Comparison of ENCODE assay signal across 11 mouse cellular contexts in genomic region chr6:38847958-38848910, GRCm38 (mm10). TPM values are rescaled to one million over a fixed set of nuclear protein-coding genes. Genes with fewer than 3 reads are reported as not detected.
DNase-seq lines count a peak whose midpoint lies in the region; ATAC-seq and TF ChIP-seq lines count a peak whose summit lies in the region.
"Had no signal": no experiment of that assay in that cellular context is flagged by ENCODE, and none has a peak within 500 bp of the region (broad histone marks: within the 10 kb centered on the region; RNA-seq: fewer than 3 reads in every experiment).

No protein-coding gene starts in this region.

- TF ChIP-seq CTCF in midbrain, postnatal 0 days (IDR thresholded peaks at IDR 0.05) = no peak
- no peak for TF ChIP-seq CTCF in small intestine, adult 2 months (IDR thresholded peaks at IDR 0.05; ENCODE audit: extremely low read depth, insufficient read length, insufficient replicate concordance, low read depth, low read length)

- no peaks in the 10 kb centered on the region for H3K9me3 ChIP-seq in midbrain, embryonic 10.5 days (replicated peaks)
- H3K9me3 ChIP-seq in midbrain, postnatal 0 days (ENCODE audit: low read length) = no peaks in the 10 kb centered on the region
- no peaks in the 10 kb centered on the region for H3K9me3 ChIP-seq in embryonic facial prominence, embryonic 10.5 days
- no peaks in the 10 kb centered on the region for H3K9me3 ChIP-seq in intestine, embryonic 16.5 days (ENCODE audit: control insufficient read depth, low read length)

- H3K4me2 ChIP-seq in midbrain, postnatal 0 days (ENCODE audit: low read depth, low read length, poor library complexity, severe bottlenecking) = no peak overlapping the region
- no peak overlapping the region for H3K4me2 ChIP-seq in intestine, embryonic 16.5 days (ENCODE audit: low read depth, low read length)

- no peak overlapping the region for H3K4me3 ChIP-seq in midbrain, embryonic 10.5 days
- H3K4me3 ChIP-seq in midbrain, postnatal 0 days (ENCODE audit: low read depth, low read length) = no peak overlapping the region
- H3K4me3 ChIP-seq in embryonic facial prominence, embryonic 10.5 days = no peak overlapping the region
- H3K4me3 ChIP-seq in intestine, embryonic 16.5 days (ENCODE audit: low read length) = no peak overlapping the region
- H3K4me3 ChIP-seq in small intestine, adult 2 months (ENCODE audit: low read depth, low read length) = no peak overlapping the region

- no peak for TF ChIP-seq POLR2A in small intestine, adult 2 months (IDR thresholded peaks at IDR 0.05; ENCODE audit: low read depth, low read length)

- H3K27me3 ChIP-seq in midbrain, embryonic 10.5 days (ENCODE audit: low read depth, poor library complexity, severe bottlenecking) = no peaks in the 10 kb centered on the region
- H3K27me3 ChIP-seq in midbrain, postnatal 0 days (ENCODE audit: insufficient read depth, low read length) = no peaks in the 10 kb centered on the region
- no peaks in the 10 kb centered on the region for H3K27me3 ChIP-seq in embryonic facial prominence, embryonic 10.5 days (replicated peaks; ENCODE audit: low read depth, poor library complexity, severe bottlenecking)
- H3K27me3 ChIP-seq in intestine, embryonic 16.5 days (replicated peaks; ENCODE audit: control insufficient read depth, insufficient read depth, low read length) = no peaks in the 10 kb centered on the region
- no peaks in the 10 kb centered on the region for H3K27me3 ChIP-seq in small intestine, adult 2 months (ENCODE audit: control insufficient read depth, insufficient read depth, low read length)
- H3K27me3 ChIP-seq: Patski had no signal

- H3K27ac ChIP-seq in midbrain, embryonic 10.5 days (replicated peaks) = no peak overlapping the region
- no peak overlapping the region for H3K27ac ChIP-seq in midbrain, postnatal 0 days (ENCODE audit: low read depth, low read length)
- H3K27ac ChIP-seq in embryonic facial prominence, embryonic 10.5 days (replicated peaks) = 0 out of 2 replicates have a peak overlapping the region, but pooled peaks have one; percentile 7
- peak overlapping the region; percentile 64 for H3K27ac ChIP-seq in intestine, embryonic 16.5 days (ENCODE audit: low read length)
- peak overlapping the region; percentile 40; the same call in 1 of the 2 replicates for H3K27ac ChIP-seq in small intestine, adult 2 months (ENCODE audit: insufficient read depth, low read depth, low read length)

- peak; percentile 8 for DNase-seq in midbrain, embryonic 10.5 days (ENCODE audit: low spot score)
- DNase-seq in midbrain, postnatal 0 days (ENCODE audit: low spot score) = no peak
- DNase-seq in embryonic facial prominence, embryonic 10.5 days (ENCODE audit: low spot score) = no peak
- no peak for DNase-seq in gastrocnemius, adult 18-20 months (ENCODE audit: low spot score)
- DNase-seq in spleen, postnatal 4 days (ENCODE audit: low spot score in 2 of 2) = no peak
- DNase-seq in spleen, postnatal 10 days (ENCODE audit: low spot score in 2 of 2) = no peak
- DNase-seq: lung, postnatal 14 days; right cerebral cortex, postnatal 14 days had no signal

- H3K9ac ChIP-seq in midbrain, postnatal 0 days (replicated peaks; ENCODE audit: low read length, poor library complexity, severe bottlenecking) = no peak overlapping the region
- H3K9ac ChIP-seq in intestine, embryonic 16.5 days (ENCODE audit: low read depth, low read length) = no peak overlapping the region

- 87% methylated on average over 3 of the region's 3 CpGs for WGBS in midbrain, embryonic 10.5 days
- WGBS in midbrain, postnatal 0 days = 40% methylated on average over 3 of the region's 3 CpGs
- 59% methylated on average over 3 of the region's 3 CpGs for WGBS in embryonic facial prominence, embryonic 10.5 days
- WGBS in intestine, embryonic 16.5 days = 48% methylated on average over 3 of the region's 3 CpGs
- 27% methylated on average over 3 of the region's 3 CpGs for WGBS in small intestine, adult 2 months

- no peak for ATAC-seq in midbrain, postnatal 0 days (ENCODE audit: low FRiP score)
- peak; percentile 76 for ATAC-seq in intestine, embryonic 16.5 days
- ATAC-seq: Patski had no signal

- H3K36me3 ChIP-seq in midbrain, embryonic 10.5 days = peaks cover 6% of the 10 kb centered on the region; the same call in 1 of the 2 replicates
- H3K36me3 ChIP-seq in midbrain, postnatal 0 days (ENCODE audit: insufficient read depth, low read length) = no peaks in the 10 kb centered on the region
- peaks cover 3% of the 10 kb centered on the region; the same call in 1 of the 2 replicates for H3K36me3 ChIP-seq in embryonic facial prominence, embryonic 10.5 days (replicated peaks)
- no peaks in the 10 kb centered on the region for H3K36me3 ChIP-seq in intestine, embryonic 16.5 days (ENCODE audit: control insufficient read depth, insufficient read depth, low read length)
- no peaks in the 10 kb centered on the region for H3K36me3 ChIP-seq in small intestine, adult 2 months (ENCODE audit: control insufficient read depth, insufficient read depth, low read length)

- peaks cover 37% of the 10 kb centered on the region for H3K4me1 ChIP-seq in midbrain, embryonic 10.5 days
- H3K4me1 ChIP-seq in midbrain, postnatal 0 days (ENCODE audit: insufficient read depth, low read length) = peaks cover 20% of the 10 kb centered on the region
- peaks cover 57% of the 10 kb centered on the region for H3K4me1 ChIP-seq in embryonic facial prominence, embryonic 10.5 days
- H3K4me1 ChIP-seq in intestine, embryonic 16.5 days (ENCODE audit: control insufficient read depth, insufficient read depth, low read length) = peaks cover 65% of the 10 kb centered on the region
- peaks cover 42% of the 10 kb centered on the region for H3K4me1 ChIP-seq in small intestine, adult 2 months (ENCODE audit: control insufficient read depth, insufficient read depth, insufficient read length, low read length)

RNA-seq across cellular contexts. Expression of gene Tbxas1, which starts 27.0 kb away (rescaled TPM):
- 1.1 and 1.8 TPM in 2 replicates for polyA plus RNA-seq in midbrain, embryonic 10.5 days (2016; fragmentation: Nextera tagmentation; extraction: Ambion mirVana)
- total RNA-seq in midbrain, postnatal 0 days (2014; rRNA removed) = 1.8 and 3.1 TPM in 2 replicates
- 1.4 and 2.2 TPM in 2 replicates for polyA plus RNA-seq in midbrain, postnatal 0 days (2015; fragmentation: Nextera tagmentation; extraction: Ambion mirVana)
- polyA plus RNA-seq in embryonic facial prominence, embryonic 10.5 days (2016; fragmentation: Nextera tagmentation; extraction: Ambion mirVana) = 0.88 and 1.8 TPM in 2 replicates
- polyA plus RNA-seq in intestine, embryonic 16.5 days (2015; fragmentation: Nextera tagmentation; extraction: Ambion mirVana) = 4.3 and 4.8 TPM in 2 replicates
- polyA plus RNA-seq in small intestine, adult 2 months (2012; rRNA removed) = 1.7 and 1.8 TPM in 2 replicates
- under 1 TPM; 0.48 to 0.69 TPM for total RNA-seq in gastrocnemius, adult 18-20 months (2021)

RNA-seq across cellular contexts. Expression of gene Hipk2, which starts 27.7 kb away (rescaled TPM):
- 25.9 and 29.7 TPM in 2 replicates for polyA plus RNA-seq in midbrain, embryonic 10.5 days (2016; fragmentation: Nextera tagmentation; extraction: Ambion mirVana)
- total RNA-seq in midbrain, postnatal 0 days (2014; rRNA removed) = 64.7 and 71.0 TPM in 2 replicates
- 22.0 and 24.3 TPM in 2 replicates for polyA plus RNA-seq in midbrain, postnatal 0 days (2015; fragmentation: Nextera tagmentation; extraction: Ambion mirVana)
- 24.5 and 26.1 TPM in 2 replicates for polyA plus RNA-seq in embryonic facial prominence, embryonic 10.5 days (2016; fragmentation: Nextera tagmentation; extraction: Ambion mirVana)
- polyA plus RNA-seq in intestine, embryonic 16.5 days (2015; fragmentation: Nextera tagmentation; extraction: Ambion mirVana) = 16.2 and 18.7 TPM in 2 replicates
- 28.7 and 74.7 TPM in 2 replicates for polyA plus RNA-seq in small intestine, adult 2 months (2012; rRNA removed)
- total RNA-seq in gastrocnemius, adult 18-20 months (2021) = 10 to 100 TPM; 74.6 to 99.1 TPM

Comparison
In these comparisons a context has a peak if more than half of its experiments do, and no peak if none do; other contexts are left out.
1. H3K27ac ChIP-seq: peak in embryonic facial prominence, embryonic 10.5 days (single experiment), intestine, embryonic 16.5 days (single experiment) and small intestine, adult 2 months (single experiment); none in midbrain, embryonic 10.5 days (single experiment) and midbrain, postnatal 0 days (single experiment).